Mouse (Mus musculus): ENCODE results near the gene Cbr2.

Gene Cbr2

GRCm38 (mm10) chr11:120712771-120713568 lies 18.9 kb downstream of the Cbr2 start:
- DNase-seq (ENCODE audit: low read depth, low spot score), result no peak

GRCm38 (mm10) chr11:120711980-120712604 lies 19.8 kb downstream of the Cbr2 start:
- DNase-seq (ENCODE audit: low read depth, low spot score), result no peak

- DNase-seq (ENCODE audit: low read depth, low spot score), result peak; percentile 75
Measured at GRCm38 (mm10) chr11:120710672-120711071, 21.2 kb downstream of the Cbr2 start.

DNA sequence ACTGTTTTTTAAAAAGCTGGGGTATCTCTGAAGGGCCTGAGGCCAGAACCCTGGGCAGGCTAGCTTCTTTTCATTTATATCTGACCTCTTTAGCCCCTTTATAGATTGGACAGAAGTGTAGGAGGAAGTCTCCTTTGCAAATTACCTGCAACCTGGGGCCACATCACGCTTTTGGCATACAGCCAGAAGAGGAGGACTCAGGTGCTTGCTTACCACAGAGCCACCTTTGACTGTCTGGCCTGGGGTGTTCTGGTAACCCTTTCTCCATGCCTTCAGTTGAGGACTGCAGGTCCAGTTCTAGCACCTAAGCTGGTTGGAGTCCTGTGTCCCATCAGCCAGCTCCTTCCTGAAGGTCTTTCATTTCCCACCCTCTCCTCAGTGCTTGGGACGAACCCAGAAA lies 22.4 kb downstream of the Cbr2 start:
- DNase-seq (ENCODE audit: low read depth, low spot score), result no peak

DNA sequence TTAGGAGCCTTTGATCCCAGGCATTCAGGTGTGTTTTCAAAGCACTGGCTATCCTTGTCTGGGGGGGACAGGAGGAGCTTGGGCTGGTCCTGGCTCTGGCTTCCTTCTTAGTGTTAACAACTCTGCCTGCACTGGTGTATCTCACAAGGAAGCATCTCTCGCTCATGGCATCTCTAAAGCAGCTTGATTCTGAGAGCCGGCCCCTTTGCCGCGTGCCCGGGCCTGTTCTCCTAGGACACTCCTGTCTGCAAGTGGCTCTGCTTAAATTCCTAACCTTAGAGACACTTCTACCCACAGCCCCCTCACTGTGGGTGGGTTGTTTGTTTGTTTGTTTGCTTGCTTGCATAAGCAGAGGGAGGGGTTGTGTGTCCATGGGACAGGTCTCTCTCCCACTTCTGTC lies 23.9 kb downstream of the Cbr2 start:
- DNase-seq (ENCODE audit: low read depth, low spot score), result no peak

DNA sequence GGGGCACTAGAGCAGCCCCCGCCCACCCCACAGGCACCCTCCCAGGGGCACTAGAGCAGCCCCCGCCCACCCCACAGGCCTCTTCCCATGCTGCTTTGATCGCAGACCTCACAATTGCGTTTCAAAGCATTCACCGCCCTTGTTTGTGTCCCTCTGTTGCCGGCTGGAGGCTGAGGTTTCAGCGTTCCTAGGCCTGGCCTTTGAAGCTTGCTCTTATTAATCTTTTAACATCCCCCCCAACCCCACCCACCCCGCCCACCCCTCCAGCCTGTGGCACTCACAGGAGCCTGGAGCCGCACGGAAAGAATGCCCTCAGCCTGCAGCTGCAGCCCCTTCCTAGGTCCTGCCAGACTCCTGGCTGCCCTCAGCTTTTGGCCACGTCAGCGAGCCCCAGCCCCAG lies 24.7 kb downstream of the Cbr2 start:
- DNase-seq (ENCODE audit: low read depth, low spot score), result no peak

- no peak for DNase-seq (ENCODE audit: low read depth, low spot score)
Measured at GRCm38 (mm10) chr11:120706120-120706519, 25.8 kb downstream of the Cbr2 start.

DNA sequence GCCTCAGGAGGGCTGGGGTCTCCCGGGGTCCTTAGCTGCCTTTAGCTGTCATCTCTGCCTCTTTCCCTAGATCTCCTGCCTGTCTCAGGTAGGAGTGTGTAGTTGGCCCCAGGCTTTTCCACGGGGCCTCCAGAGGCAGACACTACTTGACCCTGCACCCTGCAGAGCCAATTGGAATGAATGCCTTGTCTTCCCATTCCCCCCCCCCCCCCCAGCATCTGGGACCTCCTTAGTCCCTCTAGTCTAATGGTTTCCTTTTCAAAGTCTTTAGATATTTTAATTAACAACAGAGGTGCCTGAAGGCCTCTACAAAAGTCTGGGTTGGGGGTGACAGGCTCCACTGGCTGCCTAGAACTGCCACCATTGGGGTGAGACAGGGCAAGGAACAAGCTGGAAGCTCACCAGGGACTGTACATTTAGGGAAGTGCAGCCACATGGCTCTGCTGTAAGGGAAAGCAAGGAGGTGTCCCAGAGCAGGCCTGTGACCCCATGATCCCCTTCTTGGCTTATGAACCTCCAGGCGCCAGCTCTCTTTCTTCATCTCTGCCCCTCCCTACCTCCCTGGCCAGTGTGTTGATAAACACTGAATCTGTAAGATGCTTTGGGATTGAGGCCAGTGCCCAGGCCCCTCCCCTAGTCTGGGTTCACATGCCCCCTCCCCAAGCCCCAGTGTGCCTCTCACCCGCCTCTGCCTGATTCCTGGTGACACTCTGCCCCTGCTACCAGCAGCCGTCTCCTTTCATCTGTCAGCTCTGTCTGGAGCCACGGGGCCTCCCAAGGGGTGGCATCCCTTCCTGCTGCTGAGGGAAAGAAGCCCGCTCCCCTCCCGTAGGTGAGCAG lies 27.2 kb downstream of the Cbr2 start:
- DNase-seq (ENCODE audit: low read depth, low spot score), result no peak

GRCm38 (mm10) chr11:120703696-120704454 lies 28.0 kb downstream of the Cbr2 start:
- no peak for DNase-seq (ENCODE audit: low read depth, low spot score)

- DNase-seq (ENCODE audit: low read depth, low spot score), result no peak
Measured at GRCm38 (mm10) chr11:120697741-120698140, 34.2 kb downstream of the Cbr2 start.

- DNase-seq (ENCODE audit: low read depth, low spot score), result no peak
Measured at GRCm38 (mm10) chr11:120696568-120696967, 35.3 kb downstream of the Cbr2 start.

- DNase-seq (ENCODE audit: low read depth, low spot score), result peak; percentile 77
Measured at GRCm38 (mm10) chr11:120695641-120696040, 36.3 kb downstream of the Cbr2 start.

DNA sequence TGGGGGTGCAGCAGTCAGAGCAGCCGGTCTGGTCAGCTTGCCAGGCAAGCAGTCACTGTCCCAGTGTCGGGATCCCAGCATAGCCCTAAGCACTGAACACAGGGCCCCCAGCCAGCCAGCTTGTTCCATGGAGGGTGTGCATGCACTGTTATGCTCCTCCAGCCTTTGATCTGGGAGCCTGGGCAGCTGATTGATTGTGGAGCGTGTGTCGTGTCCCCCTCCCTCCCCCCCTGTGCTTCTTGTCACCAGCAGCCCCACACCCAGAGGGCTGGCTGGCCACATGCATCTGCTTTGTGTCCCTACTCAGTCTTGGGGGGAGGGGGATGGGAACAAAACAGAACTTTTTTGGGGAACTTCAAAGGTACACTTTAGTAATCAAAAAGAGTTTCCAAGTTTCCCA lies 36.7 kb downstream of the Cbr2 start:
- peak; percentile 74 for DNase-seq (ENCODE audit: low read depth, low spot score)

DNA sequence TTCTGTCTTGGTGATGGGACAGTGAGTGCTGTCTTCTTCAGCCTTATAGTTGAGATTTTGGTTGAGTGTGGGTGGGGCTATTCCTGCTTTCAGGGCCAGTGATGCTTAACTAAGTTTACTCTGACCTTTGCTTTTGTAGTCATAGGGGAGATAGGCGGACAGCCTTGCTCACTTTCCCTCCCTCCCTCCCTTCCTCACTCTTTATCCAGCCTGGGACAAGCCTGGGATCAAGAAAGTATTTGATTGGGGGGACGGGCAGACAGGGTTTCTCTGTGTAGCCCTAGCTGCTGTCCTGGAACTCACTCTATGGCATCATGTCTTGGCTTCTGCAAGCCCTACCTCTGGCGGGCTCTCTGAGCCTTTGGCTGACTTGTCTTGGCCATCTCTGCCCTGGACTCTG lies 38.5 kb downstream of the Cbr2 start:
- no peak for DNase-seq (ENCODE audit: low read depth, low spot score)

GRCm38 (mm10) chr11:120692471-120693011 lies 39.4 kb downstream of the Cbr2 start:
- DNase-seq (ENCODE audit: low read depth, low spot score), result no peak

DNA sequence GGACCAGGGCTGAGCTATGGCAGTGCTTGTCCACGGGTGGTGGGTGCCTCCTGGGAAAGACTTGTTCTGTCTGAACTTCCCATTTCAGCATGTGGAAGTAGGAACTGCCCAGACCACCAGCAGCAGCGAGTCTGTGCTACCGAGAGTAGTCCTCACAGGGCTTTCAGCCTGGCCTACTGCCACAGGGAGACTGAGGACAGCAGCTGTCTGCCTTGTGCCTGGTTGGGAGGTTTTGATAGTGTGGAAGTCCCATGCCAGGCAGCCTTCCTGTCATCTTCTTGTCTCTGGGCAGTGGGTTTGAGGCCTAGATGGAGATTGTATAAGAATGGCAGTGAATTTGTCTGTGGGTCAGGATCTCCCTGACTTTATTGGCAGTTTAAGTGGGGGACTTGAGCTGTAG lies 42.5 kb downstream of the Cbr2 start:
- no peak for DNase-seq (ENCODE audit: low read depth, low spot score)

GRCm38 (mm10) chr11:120686650-120687272 lies 45.2 kb downstream of the Cbr2 start:
- DNase-seq (ENCODE audit: low read depth, low spot score), result no peak

- DNase-seq (ENCODE audit: low read depth, low spot score), result no peak
Measured at GRCm38 (mm10) chr11:120684660-120685059, 47.3 kb downstream of the Cbr2 start.

- DNase-seq (ENCODE audit: low read depth, low spot score), result no peak
Measured at GRCm38 (mm10) chr11:120684086-120684485, 47.8 kb downstream of the Cbr2 start.

DNA sequence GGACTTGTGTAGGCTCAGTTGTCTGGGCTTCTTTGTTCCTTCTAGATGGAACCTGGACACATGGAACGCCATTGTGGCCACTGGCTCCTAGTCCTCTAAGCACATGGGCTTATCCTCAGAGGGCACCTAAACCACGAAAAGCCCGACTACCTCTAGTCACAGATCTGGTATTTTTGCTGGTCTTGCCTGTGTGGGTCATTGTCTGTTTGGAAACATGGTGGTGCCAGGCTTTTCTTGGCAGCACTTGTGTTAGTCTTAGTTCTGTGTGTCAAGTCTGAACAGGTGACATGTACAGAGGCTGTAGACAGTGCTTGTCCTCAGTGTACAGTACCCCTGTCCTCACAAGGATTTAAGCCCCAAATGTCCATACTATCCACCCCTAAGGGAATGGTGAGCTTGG lies 48.4 kb downstream of the Cbr2 start:
- no peak for DNase-seq (ENCODE audit: low read depth, low spot score)

DNA sequence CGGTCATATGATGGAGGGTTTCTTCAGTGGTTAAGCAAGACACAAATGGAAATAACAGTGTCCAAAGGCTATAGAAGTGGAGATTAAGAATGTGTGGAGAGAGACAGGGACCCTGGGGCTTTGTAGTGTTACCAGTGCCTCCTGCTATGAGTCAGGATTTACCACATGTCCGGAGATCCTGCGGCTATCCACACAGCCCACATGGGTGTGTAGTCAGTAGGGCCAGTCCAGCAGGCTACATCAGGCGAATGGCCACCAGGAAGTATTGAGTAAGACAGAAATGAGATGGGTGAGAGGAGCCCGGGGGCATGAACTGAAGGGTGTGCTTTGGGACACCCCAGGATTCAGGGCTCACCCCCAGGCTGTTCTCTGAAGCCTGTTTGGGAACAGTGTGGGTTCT lies 49.2 kb downstream of the Cbr2 start:
- no peak for DNase-seq (ENCODE audit: low read depth, low spot score)
